Mouse (Mus musculus): ENCODE results near the gene Nrn1l.

The Nrn1l gene

DNA sequence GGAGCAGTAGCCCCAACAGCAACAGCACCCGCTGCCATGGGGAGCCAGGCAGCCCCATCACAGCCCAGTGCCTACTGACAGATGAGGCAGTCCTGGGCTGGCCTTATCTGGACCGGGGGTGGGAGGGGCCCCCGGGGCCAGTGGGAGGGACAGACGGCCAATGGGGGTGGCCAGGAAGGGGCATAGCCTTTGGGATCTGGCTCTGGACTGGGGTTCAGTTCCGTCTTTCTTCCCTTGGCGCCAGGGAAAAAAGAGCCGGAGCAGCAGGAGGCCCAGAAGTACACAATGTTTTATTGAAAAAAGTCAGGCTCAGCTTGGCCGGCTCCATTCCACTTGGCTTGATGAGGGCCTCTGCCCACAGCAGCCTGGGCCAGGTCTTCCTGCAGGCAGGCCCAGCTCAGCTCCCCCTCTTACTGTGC is 50.0 kb downstream of the Nrn1l start, which contains the start of gene Lcat:
Gene Lcat, minus strand, starts transcription at position 62 of the 419 bp plus-strand sequence.
- in situ Hi-C loops (cut with MboI, MseI) = no loop called here
